8 mouse cellular contexts compared by ENCODE assay signal in genomic region chr11:49961098-49961740, GRCm38 (mm10). TPM values are rescaled to one million over a fixed set of nuclear protein-coding genes. Genes with fewer than 3 reads are reported as not detected.
DNase-seq lines count a peak whose midpoint lies in the region; ATAC-seq lines count a peak whose summit lies in the region.

No protein-coding gene starts in this region.

- ATAC-seq in cerebellum, adult (ENCODE audit: insufficient number of reproducible peaks, low FRiP score, low TSS enrichment): no peak

- intact Hi-C loops in heart, postnatal 14 days (cut with DNase I): no loop called here

- DNase-seq in cerebellum, adult 18-20 months: peak; percentile 58 to 72
- DNase-seq in T-cell, adult 2 months (ENCODE audit: low spot score): peak; percentile 31
- peak; percentile 91 for DNase-seq in embryo, embryonic 10.5 days (ENCODE audit: low spot score)
- peak; percentile 66 to 77 for DNase-seq in heart, postnatal 14 days
- peak; percentile 62 to 85 for DNase-seq in layer of hippocampus, postnatal 25 days (ENCODE audit: extremely low spot score in 1 of 2, low spot score in 1 of 2)
- peak; percentile 81 for DNase-seq in mesoderm, embryonic 11.5 days (ENCODE audit: low read depth, low spot score)
- DNase-seq in right cerebral cortex, postnatal 25 days: peak; percentile 46

RNA-seq across cellular contexts. Expression of gene Rasgef1c, which starts 59.6 kb away (rescaled TPM):
- total RNA-seq in heart, postnatal 14 days (2021): under 1 TPM; 0.24 to 0.72 TPM
- total RNA-seq in layer of hippocampus, postnatal 25 days (2021): 1 to 10 TPM; 1.9 to 2.3 TPM

Comparison
In these comparisons a context has a peak if more than half of its experiments do, and no peak if none do; other contexts are left out.
1. DNase-seq: peak in every context shown above with its lines; median percentile 91 in embryo, embryonic 10.5 days; 81 in mesoderm, embryonic 11.5 days; 74 in layer of hippocampus, postnatal 25 days; 72 in heart, postnatal 14 days; 65 in cerebellum, adult 18-20 months; 46 in right cerebral cortex, postnatal 25 days; 31 in T-cell, adult 2 months.